Mouse (Mus musculus) heart, embryonic 11.5 days (tissue): ENCODE results near the gene Pam. TPM values are rescaled to one million over a fixed set of nuclear protein-coding genes. Genes with fewer than 3 reads are reported as not detected.
"Not testable (repeated sequence)": the region's sequence is repeated elsewhere in the genome, so short reads cannot be mapped to it uniquely, and the experiment has no call there.

Experiments
- ATAC-seq: fragments of 200-750 bp; cut with Nextera tagmentation; replicated peaks from 2 replicates; pipeline ENCODE4 v1.8.0; 2017; ENCODE audit warnings: moderate library complexity; ENCODE audit not compliant: insufficient number of reproducible peaks, low FRiP score, low TSS enrichment
- H3K27ac ChIP-seq: fragments of 300-500 bp; sonication (generic); 2 replicates; pipeline ENCODE4 v1.5.1; 2014; ENCODE audit warnings: mild to moderate bottlenecking, low read depth, low read length
- H3K27me3 ChIP-seq: fragments of 300-500 bp; sonication (generic); 2 replicates; pipeline ENCODE4 v1.6.1; 2014; ENCODE audit warnings: mild to moderate bottlenecking, low read length, mixed read lengths; ENCODE audit not compliant: control insufficient read depth, insufficient read depth
- H3K36me3 ChIP-seq: fragments of 300-500 bp; sonication (generic); 2 replicates; pipeline ENCODE4 v1.6.1; 2014; ENCODE audit warnings: mild to moderate bottlenecking, low read length, moderate library complexity, mixed read lengths; ENCODE audit not compliant: control insufficient read depth, insufficient read depth
- H3K4me1 ChIP-seq: fragments of 300-500 bp; sonication (generic); 2 replicates; pipeline ENCODE4 v1.6.1; 2014; ENCODE audit warnings: low read length; ENCODE audit not compliant: control insufficient read depth, insufficient read depth
- H3K4me2 ChIP-seq: fragments of 300-500 bp; sonication (generic); 2 replicates; pipeline ENCODE4 v1.6.1; 2014; ENCODE audit warnings: mild to moderate bottlenecking, moderate library complexity
- H3K4me3 ChIP-seq: fragments of 300-500 bp; sonication (generic); 2 replicates; pipeline ENCODE4 v1.5.1; 2014; ENCODE audit warnings: low read depth, low read length
- H3K9ac ChIP-seq: fragments of 300-500 bp; sonication (generic); 2 replicates; pipeline ENCODE4 v1.6.1; 2014; ENCODE audit warnings: mild to moderate bottlenecking, low read depth, low read length, moderate library complexity
- H3K9me3 ChIP-seq: fragments of 300-500 bp; sonication (generic); replicated peaks from 2 replicates; pipeline ENCODE4 v1.6.1; 2016; ENCODE audit warnings: low read length; ENCODE audit not compliant: control insufficient read depth
- WGBS: fragments of 180-500 bp; shearing (Covaris S2); extraction: QIAGEN DNeasy Blood & Tissue Kit; methylation state at CpG from one replicate; pipeline ENCODE4 v1.1.7; 2014; ENCODE audit not compliant: insufficient replicate concordance; 5-methylcytosine and 5-hydroxymethylcytosine counted together
- polyA plus RNA-seq: library from polyadenylated mRNA; unstranded; fragments of >200 nt; fragmentation: Nextera tagmentation; extraction: Ambion mirVana; gene quantifications from 2 replicates; pipeline ENCODE4 v1.2.1, GENCODE M21; 2014

The Pam gene
- polyA plus RNA-seq, 1 experiment from 2014 or later = 317 TPM

- whole genome bisulfite sequencing = 86% methylated on average over 3 of the region's 3 CpGs
- H3K27ac ChIP-seq = no peak overlapping the region
Measured at GRCm38 (mm10) chr1:97960681-97961080, 134.8 kb downstream of the Pam start.

GRCm38 (mm10) chr1:97960124-97960523 is 135.3 kb downstream of the Pam start:
- H3K4me1 ChIP-seq = 0 out of 2 replicates have a peak, but pooled peaks cover 4% of the 10 kb centered on the region
- WGBS = 86% methylated on average over 6 of the region's 6 CpGs

More at GRCm38 (mm10) chr1:97960681-97961080, 134.8 kb downstream of the Pam start:
- ATAC-seq = no peak
- no peaks in the 10 kb centered on the region for H3K9me3 ChIP-seq
- H3K36me3 ChIP-seq = no peaks in the 10 kb centered on the region
- H3K4me1 ChIP-seq = 0 out of 2 replicates have a peak, but pooled peaks cover 4% of the 10 kb centered on the region
- H3K4me3 ChIP-seq = no peak overlapping the region
- H3K4me2 ChIP-seq = no peak overlapping the region
- no peak overlapping the region for H3K9ac ChIP-seq
- H3K27me3 ChIP-seq = no peaks in the 10 kb centered on the region

GRCm38 (mm10) chr1:97958759-97959158 is 136.7 kb downstream of the Pam start:
- Histone ChIP-seq H3K4me3 (no peak overlapping the region), H3K9ac (no peak overlapping the region), H3K9me3 (no peaks in the 10 kb centered on the region), H3K4me1 (0 out of 2 replicates have a peak, but pooled peaks cover 4% of the 10 kb centered on the region), H3K27me3 (no peaks in the 10 kb centered on the region), H3K36me3 (no peaks in the 10 kb centered on the region), H3K27ac (no peak overlapping the region), H3K4me2 (no peak overlapping the region)
- 81% methylated on average over 4 of the region's 4 CpGs for WGBS
- ATAC-seq = no peak

More at GRCm38 (mm10) chr1:97960124-97960523, 135.3 kb downstream of the Pam start:
- Histone ChIP-seq H3K27me3 (no peaks in the 10 kb centered on the region), H3K36me3 (no peaks in the 10 kb centered on the region), H3K4me3 (no peak overlapping the region), H3K9me3 (no peaks in the 10 kb centered on the region), H3K9ac (no peak overlapping the region), H3K4me2 (no peak overlapping the region), H3K27ac (no peak overlapping the region)
- ATAC-seq = no peak

- not testable (repeated sequence) for ATAC-seq, H3K9ac ChIP-seq, H3K4me2 ChIP-seq, H3K36me3 ChIP-seq, H3K4me1 ChIP-seq, H3K4me3 ChIP-seq, H3K9me3 ChIP-seq, H3K27ac ChIP-seq, H3K27me3 ChIP-seq
- WGBS = 87% methylated on average over 17 of the region's 17 CpGs
Measured at GRCm38 (mm10) chr1:97949258-97949657, 146.2 kb downstream of the Pam start.

GRCm38 (mm10) chr1:97947100-97947499 is 148.3 kb downstream of the Pam start:
- no peaks in the 10 kb centered on the region; the same call in 1 of the 2 replicates for H3K4me1 ChIP-seq
- H3K9ac ChIP-seq = no peak overlapping the region
- whole genome bisulfite sequencing = 69% methylated on average over 3 of the region's 3 CpGs
- H3K27me3 ChIP-seq = no peaks in the 10 kb centered on the region
- no peak overlapping the region for H3K4me3 ChIP-seq
- no peak overlapping the region for H3K4me2 ChIP-seq
- no peaks in the 10 kb centered on the region for H3K36me3 ChIP-seq
- ATAC-seq = no peak
- no peak overlapping the region for H3K27ac ChIP-seq
- H3K9me3 ChIP-seq = no peaks in the 10 kb centered on the region

- 70% methylated on average over 4 of the region's 4 CpGs for WGBS
- ATAC-seq = no peak
- Histone ChIP-seq H3K4me3 (no peak overlapping the region), H3K4me2 (no peak overlapping the region), H3K27ac (no peak overlapping the region), H3K27me3 (no peaks in the 10 kb centered on the region), H3K9ac (no peak overlapping the region), H3K9me3 (no peaks in the 10 kb centered on the region), H3K36me3 (no peaks in the 10 kb centered on the region), H3K4me1 (no peaks in the 10 kb centered on the region; the same call in 1 of the 2 replicates)
Measured at GRCm38 (mm10) chr1:97943908-97944608, 151.4 kb downstream of the Pam start.

GRCm38 (mm10) chr1:97943402-97943801 is 152.0 kb downstream of the Pam start:
- H3K27ac ChIP-seq = no peak overlapping the region
- ATAC-seq = no peak
- H3K36me3 ChIP-seq = no peaks in the 10 kb centered on the region
- no peak overlapping the region for H3K4me3 ChIP-seq
- H3K4me1 ChIP-seq = no peaks in the 10 kb centered on the region; the same call in 1 of the 2 replicates
- H3K9ac ChIP-seq = no peak overlapping the region
- 83% methylated on average over 4 of the region's 4 CpGs for WGBS
- H3K4me2 ChIP-seq = no peak overlapping the region
- no peaks in the 10 kb centered on the region for H3K27me3 ChIP-seq
- H3K9me3 ChIP-seq = no peaks in the 10 kb centered on the region

- no peak overlapping the region for H3K9ac ChIP-seq
- 69% methylated on average over 2 of the region's 2 CpGs for WGBS
- no peak overlapping the region for H3K27ac ChIP-seq
- H3K27me3 ChIP-seq = no peaks in the 10 kb centered on the region
- H3K4me1 ChIP-seq = no peaks in the 10 kb centered on the region; the same call in 1 of the 2 replicates
- H3K9me3 ChIP-seq = no peaks in the 10 kb centered on the region
- no peak for ATAC-seq
- no peak overlapping the region for H3K4me2 ChIP-seq
- no peaks in the 10 kb centered on the region for H3K36me3 ChIP-seq
- no peak overlapping the region for H3K4me3 ChIP-seq
Measured at GRCm38 (mm10) chr1:97942966-97943365, 152.5 kb downstream of the Pam start.

GRCm38 (mm10) chr1:97938586-97938985 is 156.9 kb downstream of the Pam start:
- H3K4me2 ChIP-seq = no peak overlapping the region
- ATAC-seq = no peak

More at GRCm38 (mm10) chr1:97938586-97938985, 156.9 kb downstream of the Pam start:
- no peak overlapping the region for H3K9ac ChIP-seq
- no peaks in the 10 kb centered on the region for H3K4me1 ChIP-seq
- no peak overlapping the region for H3K4me3 ChIP-seq
- WGBS = 86% methylated on average over 3 of the region's 3 CpGs
- no peak overlapping the region for H3K27ac ChIP-seq
- H3K27me3 ChIP-seq = no peaks in the 10 kb centered on the region
- H3K36me3 ChIP-seq = no peaks in the 10 kb centered on the region
- no peaks in the 10 kb centered on the region for H3K9me3 ChIP-seq
